In genomic region chr14:62555309-62555829, GRCm38 (mm10) we compare ENCODE assay signal across 8 mouse cellular contexts. TPM values are rescaled to one million over a fixed set of nuclear protein-coding genes. Genes with fewer than 3 reads are reported as not detected.
A peak's percentile ranks its signal among the peaks of the same experiment; 100 is the strongest.
DNase-seq lines count a peak whose midpoint lies in the region; ATAC-seq lines count a peak whose summit lies in the region.

TSS of gene Fam124a (plus strand) at chr14:62555737.

- under 1% methylated on average over 51 of the region's 51 CpGs for WGBS in intestine, embryonic 16.5 days

- peak within 1 kb of the TSS; percentile 90 for H3K4me2 ChIP-seq in intestine, embryonic 16.5 days (ENCODE audit: low read depth, low read length)

- peak; percentile 22 to 43 for DNase-seq in adrenal gland, postnatal 4 days (ENCODE audit: low spot score in 2 of 2)
- peak; percentile 71 for DNase-seq in embryo, embryonic 9.5 days (ENCODE audit: extremely low spot score)
- DNase-seq in left cerebral cortex, postnatal 25 days (ENCODE audit: low spot score in 2 of 2): peak; percentile 82 to 84
- peak; percentile 72 to 78 for DNase-seq in right cerebral cortex, postnatal 36 days (ENCODE audit: low spot score in 2 of 2)

- H3K27ac ChIP-seq in intestine, embryonic 16.5 days (ENCODE audit: low read length): no peak within 1 kb of the TSS

- intact Hi-C loops in left cerebral cortex, postnatal 25 days (cut with DNase I): loop anchor here (2.0 to 5.0 kb wide), 3 partner anchors 53 to 282 kb away; partner anchors contain the start of gene Wdfy2

- H3K9me3 ChIP-seq in intestine, embryonic 16.5 days (ENCODE audit: control insufficient read depth, low read length): no peaks in the 10 kb centered on the region

- H3K36me3 ChIP-seq in intestine, embryonic 16.5 days (ENCODE audit: control insufficient read depth, insufficient read depth, low read length): no peaks in the 10 kb centered on the region

- peaks cover 12% of the 10 kb centered on the region; the same call in 1 of the 2 replicates for H3K27me3 ChIP-seq in intestine, embryonic 16.5 days (replicated peaks; ENCODE audit: control insufficient read depth, insufficient read depth, low read length)

- peak within 1 kb of the TSS; percentile 57 for H3K4me3 ChIP-seq in intestine, embryonic 16.5 days (ENCODE audit: low read length)

- H3K9ac ChIP-seq in intestine, embryonic 16.5 days (ENCODE audit: low read depth, low read length): peak within 1 kb of the TSS; percentile 67

- ATAC-seq in granulocyte monocyte progenitor cell, adult 5-6 weeks (replicated peaks; ENCODE audit: poor library complexity, severe bottlenecking): peak; percentile 72
- peak; percentile 91 for ATAC-seq in intestine, embryonic 16.5 days
- ATAC-seq in megakaryocyte-erythroid progenitor cell, adult 5-6 weeks (replicated peaks; ENCODE audit: low FRiP score, low TSS enrichment, poor library complexity, severe bottlenecking): peak; percentile 88
- ATAC-seq in monocyte, adult 5-6 weeks (replicated peaks; ENCODE audit: insufficient number of reproducible peaks, low FRiP score, low TSS enrichment, poor library complexity, severe bottlenecking): no peak

- no peaks in the 10 kb centered on the region; the same call in 1 of the 2 replicates for H3K4me1 ChIP-seq in intestine, embryonic 16.5 days (ENCODE audit: control insufficient read depth, insufficient read depth, low read length)

RNA-seq across cellular contexts. Expression of gene Fam124a, which starts in this region (rescaled TPM):
- total RNA-seq in adrenal gland, postnatal 4 days (2021): 1 to 10 TPM; 3.1 to 4.4 TPM
- not detected in 2 replicates for total RNA-seq in granulocyte monocyte progenitor cell, adult 5-6 weeks (2014; fragmentation: Nextera tagmentation)
- total RNA-seq in granulocyte monocyte progenitor cell, adult 5-6 weeks (2017): not detected in 2 replicates
- polyA plus RNA-seq in intestine, embryonic 16.5 days (2015; fragmentation: Nextera tagmentation; extraction: Ambion mirVana): 4.5 and 5.0 TPM in 2 replicates
- total RNA-seq in left cerebral cortex, postnatal 25 days (2021): 10 to 100 TPM; 25.4 TPM
- total RNA-seq in megakaryocyte-erythroid progenitor cell, adult 5-6 weeks (2014; fragmentation: Nextera tagmentation): 0.15 TPM in 1 of 2 replicates, not detected in the other
- total RNA-seq in megakaryocyte-erythroid progenitor cell, adult 5-6 weeks (2017): 0.23 TPM in 1 of 2 replicates, not detected in the other
- total RNA-seq in monocyte, adult 5-6 weeks (2017): not detected in 3 replicates

Comparison
In these comparisons a context has a peak if more than half of its experiments do, and no peak if none do; other contexts are left out.
1. RNA of gene Fam124a (total RNA-seq): 25.4 TPM in left cerebral cortex, postnatal 25 days; 3.1 to 4.4 TPM in adrenal gland, postnatal 4 days, not detected in granulocyte monocyte progenitor cell, adult 5-6 weeks, 0.15 to 0.23 TPM in megakaryocyte-erythroid progenitor cell, adult 5-6 weeks and not detected in monocyte, adult 5-6 weeks; every median in the first group is over 4 times any median in the second.
2. Peak in ATAC-seq in granulocyte monocyte progenitor cell, adult 5-6 weeks; RNA of the gene not detected or under 1 TPM.
3. Peak in ATAC-seq in megakaryocyte-erythroid progenitor cell, adult 5-6 weeks; RNA of the gene not detected or under 1 TPM.
4. DNase-seq: peak in every context shown above with its lines; median percentile 83 in left cerebral cortex, postnatal 25 days; 75 in right cerebral cortex, postnatal 36 days; 71 in embryo, embryonic 9.5 days; 32 in adrenal gland, postnatal 4 days.